Mouse (Mus musculus) CH12.LX (cell line): Measurements from ENCODE around the gene S100z. TPM values are rescaled to one million over a fixed set of nuclear protein-coding genes. Genes with fewer than 3 reads are reported as not detected.

Experiments
- DNase-seq: peaks from one replicate; pipeline ENCODE4 v3.0.0-alpha.2; 2013; ENCODE audit errors: extremely low read depth
- H3K27ac ChIP-seq: 2 replicates; pipeline ENCODE4 v1.5.1; 2012; ENCODE audit warnings: low read depth, mild to moderate bottlenecking, control low read depth, moderate library complexity; ENCODE audit not compliant: insufficient read depth
- H3K27me3 ChIP-seq: replicated peaks from 2 replicates; pipeline ENCODE3; 2012; ENCODE audit warnings: inconsistent platforms
- H3K36me3 ChIP-seq, 2 experiments: replicated peaks in 1 of 2; 2 replicates each; pipeline versions ENCODE3 to v1.6.1; 2012; ENCODE audit warnings: inconsistent platforms in 1 of 2, low read length in 1 of 2, mild to moderate bottlenecking in 1 of 2, mixed read lengths in 1 of 2, moderate library complexity in 1 of 2; ENCODE audit not compliant: control insufficient read depth in 1 of 2, insufficient read depth in 1 of 2
- H3K4me1 ChIP-seq, 2 experiments: 2 replicates each; pipeline ENCODE4 v1.6.1; 2012; ENCODE audit warnings: inconsistent platforms in 1 of 2, moderate library complexity in 1 of 2; ENCODE audit not compliant: insufficient read depth in 2 of 2, control insufficient read depth in 1 of 2
- H3K4me2 ChIP-seq: 2 replicates; pipeline ENCODE4 v1.6.1; 2012; ENCODE audit warnings: low read depth, mild to moderate bottlenecking, control low read depth; ENCODE audit not compliant: poor library complexity, insufficient read depth, severe bottlenecking
- H3K4me3 ChIP-seq, 3 experiments: fragments of 150-350 bp in 1 of 3; sonication (generic) in 1 of 3; replicated peaks in 1 of 3; 2 replicates each; pipeline versions ENCODE3 to v1.5.1; 2011 to 2012; ENCODE audit warnings: low read depth in 2 of 3, low read length in 2 of 3, mild to moderate bottlenecking in 2 of 3, moderate library complexity in 2 of 3, control low read depth in 1 of 3, improper control_type of control experiment in 1 of 3, inconsistent platforms in 1 of 3, mixed read lengths in 1 of 3; ENCODE audit not compliant: poor library complexity in 1 of 3
- H3K79me2 ChIP-seq: replicated peaks from 2 replicates; pipeline ENCODE4 v1.6.1; 2012; ENCODE audit warnings: mild to moderate bottlenecking, moderate library complexity; ENCODE audit not compliant: control insufficient read depth, poor library complexity, insufficient read depth, severe bottlenecking; ENCODE audit errors: extremely low read depth
- H3K9ac ChIP-seq: 2 replicates; pipeline ENCODE4 v1.6.1; 2012; ENCODE audit warnings: low read depth, mild to moderate bottlenecking, control low read depth, moderate library complexity; ENCODE audit not compliant: insufficient read depth
- H3K9me3 ChIP-seq: replicated peaks from 2 replicates; pipeline ENCODE3; 2012; ENCODE audit warnings: low read length, inconsistent platforms, mixed read lengths
- BHLHE40 ChIP-seq: IDR thresholded peaks from 2 replicates; pipeline ENCODE4 v1.6.1; 2011; ENCODE audit warnings: mild to moderate bottlenecking, low read depth, low read length, improper control_type of control experiment
- CHD2 ChIP-seq: IDR thresholded peaks from 2 replicates; pipeline ENCODE4 v1.6.1; 2011; ENCODE audit warnings: low read length, improper control_type of control experiment
- ELF1 ChIP-seq: IDR thresholded peaks from 2 replicates; pipeline ENCODE4 v1.6.1; 2014; ENCODE audit warnings: low read depth, mild to moderate bottlenecking, inconsistent platforms, low read length, improper control_type of control experiment
- EP300 ChIP-seq: IDR thresholded peaks from 2 replicates; pipeline ENCODE4 v1.6.1; 2011; ENCODE audit warnings: low read length, improper control_type of control experiment
- ETS1 ChIP-seq: conservative IDR thresholded peaks from 2 replicates; pipeline ENCODE4 v1.6.1; 2012; ENCODE audit warnings: low read depth, mild to moderate bottlenecking, inconsistent platforms, low read length, improper control_type of control experiment, moderate library complexity
- GABPA ChIP-seq: IDR thresholded peaks from 2 replicates; pipeline ENCODE4 v1.6.1; 2012; ENCODE audit warnings: low read depth, low read length, improper control_type of control experiment, inconsistent platforms; ENCODE audit not compliant: insufficient replicate concordance
- IRF4 ChIP-seq: IDR thresholded peaks from 2 replicates; pipeline ENCODE4 v1.6.1; 2014; ENCODE audit warnings: low read depth, mild to moderate bottlenecking, inconsistent platforms, low read length, improper control_type of control experiment
- JUN ChIP-seq: IDR thresholded peaks from 2 replicates; pipeline ENCODE4 v1.6.1; 2011; ENCODE audit warnings: low read depth, mild to moderate bottlenecking, low read length, improper control_type of control experiment, moderate library complexity; ENCODE audit not compliant: insufficient read depth
- KAT2A ChIP-seq: IDR thresholded peaks from 2 replicates; pipeline ENCODE4 v1.6.1; 2012; ENCODE audit warnings: low read length, improper control_type of control experiment, inconsistent platforms; ENCODE audit not compliant: insufficient replicate concordance
- MAFK ChIP-seq: IDR thresholded peaks from 2 replicates; pipeline ENCODE4 v1.6.1; 2011; ENCODE audit warnings: low read length, improper control_type of control experiment; ENCODE audit not compliant: insufficient replicate concordance
- MAZ ChIP-seq: IDR thresholded peaks from 2 replicates; pipeline ENCODE4 v1.6.1; 2012; ENCODE audit warnings: low read depth, mild to moderate bottlenecking, inconsistent platforms, low read length, improper control_type of control experiment, moderate library complexity
- MEF2A ChIP-seq: IDR thresholded peaks from 2 replicates; pipeline ENCODE4 v1.6.1; 2014; ENCODE audit warnings: low read depth, mild to moderate bottlenecking, inconsistent platforms, low read length, improper control_type of control experiment, borderline replicate concordance
- MXI1 ChIP-seq: IDR thresholded peaks from 2 replicates; pipeline ENCODE4 v1.6.1; 2011; ENCODE audit warnings: mild to moderate bottlenecking, low read depth, low read length, improper control_type of control experiment
- NELFE ChIP-seq: IDR thresholded peaks from 2 replicates; pipeline ENCODE4 v1.6.1; 2011; ENCODE audit warnings: low read depth, low read length, improper control_type of control experiment
- NRF1 ChIP-seq: IDR thresholded peaks from 2 replicates; pipeline ENCODE4 v1.6.1; 2014; ENCODE audit warnings: low read depth, mild to moderate bottlenecking, inconsistent platforms, low read length, improper control_type of control experiment, moderate library complexity
- PAX5 ChIP-seq: IDR thresholded peaks from 2 replicates; pipeline ENCODE4 v1.6.1; 2012; ENCODE audit warnings: low read length, inconsistent platforms, mixed read lengths
- POLR2A ChIP-seq: IDR thresholded peaks from 2 replicates; pipeline ENCODE4 v1.6.1; 2011; ENCODE audit warnings: low read depth, mild to moderate bottlenecking, improper control_type of control experiment, low read length
- POLR2AphosphoS2 ChIP-seq: IDR thresholded peaks from 2 replicates; pipeline ENCODE4 v1.6.1; 2011; ENCODE audit warnings: low read depth, low read length, improper control_type of control experiment
- SIN3A ChIP-seq: IDR thresholded peaks from 2 replicates; pipeline ENCODE4 v1.6.1; 2012; ENCODE audit warnings: low read length, improper control_type of control experiment, inconsistent platforms
- SMC3 ChIP-seq: IDR thresholded peaks from 2 replicates; pipeline ENCODE4 v1.6.1; 2011; ENCODE audit warnings: low read depth, low read length, improper control_type of control experiment
- TBP ChIP-seq: conservative IDR thresholded peaks from 2 replicates; pipeline ENCODE4 v1.6.1; 2011; ENCODE audit warnings: low read depth, low read length, improper control_type of control experiment
- TCF12 ChIP-seq: IDR thresholded peaks from 2 replicates; pipeline ENCODE4 v1.6.1; 2014; ENCODE audit warnings: low read depth, mild to moderate bottlenecking, inconsistent platforms, low read length, improper control_type of control experiment
- UBTF ChIP-seq: IDR thresholded peaks from 2 replicates; pipeline ENCODE4 v1.6.1; 2012; ENCODE audit warnings: low read depth, mild to moderate bottlenecking, inconsistent platforms, low read length, improper control_type of control experiment, moderate library complexity
- USF2 ChIP-seq: conservative IDR thresholded peaks from 2 replicates; pipeline ENCODE4 v1.6.1; 2011; ENCODE audit warnings: low read depth, low read length, improper control_type of control experiment
- ZC3H11A ChIP-seq: IDR thresholded peaks from 2 replicates; pipeline ENCODE4 v1.6.1; 2012; ENCODE audit warnings: low read depth, mild to moderate bottlenecking, inconsistent platforms, low read length, improper control_type of control experiment
- ZMIZ1 ChIP-seq: IDR thresholded peaks from 2 replicates; pipeline ENCODE4 v1.6.1; 2012; ENCODE audit warnings: low read depth, mild to moderate bottlenecking, inconsistent platforms, low read length, improper control_type of control experiment
- ZNF384 ChIP-seq: IDR thresholded peaks from 2 replicates; pipeline ENCODE4 v1.6.1; 2012; ENCODE audit warnings: low read depth, low read length, improper control_type of control experiment, inconsistent platforms
- dilution Hi-C: fragments of 300-500 bp; cut with MboI; formaldehyde crosslinking; loops from 2 replicates; pipeline ENCODE4 v1.14.3; 2020; ENCODE audit warnings: low sequenced_read_pairs; ENCODE audit not compliant: extremely low pct_unique_long_range_greater_than_20kb, extremely low pct_ligation_motif_present
- in situ Hi-C: fragments of 300-500 bp; cut with MboI; formaldehyde crosslinking; loops from 3 replicates; pipeline ENCODE4 v1.14.3; 2019; ENCODE audit warnings: low sequenced_read_pairs, low pct_ligation_motif_present, low pct_unique_long_range_greater_than_20kb, mixed read lengths
- polyA plus RNA-seq: library from polyadenylated mRNA; unstranded; fragments of >175 nt; gene quantifications from 2 replicates; pipeline ENCODE4 v1.2.1, GENCODE M21; 2012; ENCODE audit warnings: low read depth; ENCODE audit not compliant: insufficient read length
- total RNA-seq, 2 experiments: library from RNA; depleted of rRNA; stranded (reverse); fragments of 300-350 nt in 1 of 2; fragments of >200 nt in 1 of 2; gene quantifications; 2 replicates each; pipeline ENCODE4 v1.2.3; 2012 to 2014

Gene S100z
- total and polyA plus RNA-seq, 3 experiments, result not detected

GRCm38 (mm10) chr13:95514756-95515155 lies 36.2 kb upstream of the S100z start:
- Histone ChIP-seq H3K79me2 (no peaks in the 10 kb centered on the region), H3K4me2 (no peak overlapping the region), H3K27ac (no peak overlapping the region), H3K9me3 (no peaks in the 10 kb centered on the region), H3K4me3 (no peak overlapping the region), H3K36me3 (no peaks in the 10 kb centered on the region), H3K4me1 (peaks cover 11 to 15% of the 10 kb centered on the region in 2 experiments), H3K9ac (no peak overlapping the region), H3K27me3 (peaks cover 2% of the 10 kb centered on the region)
- dilution Hi-C loops, result no loop called here
- in situ Hi-C loops, result no loop called here
- DNase-seq, result no peak
- TF ChIP-seq POLR2AphosphoS2 (no peak), SMC3 (no peak), MXI1 (no peak), ZNF384 (no peak), TBP (no peak), MAFK (no peak), ETS1 (no peak), NELFE (no peak), SIN3A (no peak), JUN (no peak)

DNA sequence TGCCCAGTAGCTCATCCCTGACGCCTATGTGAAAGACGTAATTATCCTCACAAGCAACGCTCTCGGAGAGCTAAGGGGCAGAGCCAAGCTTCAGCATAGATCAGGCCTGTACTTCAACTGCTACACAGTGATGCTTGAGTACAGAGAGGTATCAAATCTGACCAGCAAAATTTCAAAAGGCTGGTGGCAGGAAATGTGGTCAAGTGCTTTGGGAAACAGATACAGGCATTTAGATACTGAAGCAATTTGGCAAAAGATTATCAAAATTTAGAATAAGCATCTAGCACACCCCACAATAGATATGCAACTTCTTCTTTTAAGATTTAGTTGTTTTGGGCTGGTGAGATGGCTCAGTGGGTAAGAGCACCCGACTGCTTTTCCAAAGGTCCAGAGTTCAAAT lies 31.5 kb upstream of the S100z start:
- H3K9ac ChIP-seq, result no peak overlapping the region
- H3K27me3 ChIP-seq, result peaks cover 2% of the 10 kb centered on the region
- TF ChIP-seq PAX5 (no peak), POLR2A (no peak), MXI1 (no peak), GABPA (no peak), SMC3 (no peak)
- no peak overlapping the region for H3K27ac ChIP-seq
- no peak for DNase-seq
- H3K9me3 ChIP-seq, result no peaks in the 10 kb centered on the region
- peaks cover 4 to 7% of the 10 kb centered on the region in 2 experiments; a peak in 3 of 4 replicates for H3K4me1 ChIP-seq
- no peaks in the 10 kb centered on the region for H3K79me2 ChIP-seq
- in situ Hi-C loops, result no loop called here
- no peak overlapping the region for H3K4me3 ChIP-seq
- H3K4me2 ChIP-seq, result no peak overlapping the region
- no peaks in the 10 kb centered on the region for H3K36me3 ChIP-seq
- dilution Hi-C loops, result no loop called here

- peaks cover 5% of the 10 kb centered on the region for H3K27me3 ChIP-seq
- H3K79me2 ChIP-seq, result no peaks in the 10 kb centered on the region
- H3K36me3 ChIP-seq, result no peaks in the 10 kb centered on the region
- H3K27ac ChIP-seq, result no peak overlapping the region
- no peaks in the 10 kb centered on the region for H3K9me3 ChIP-seq
- no peak overlapping the region for H3K4me2 ChIP-seq
- no peak overlapping the region for H3K4me3 ChIP-seq
- dilution Hi-C loops, result no loop called here
- TF ChIP-seq UBTF, result no peak
- no peak for TF ChIP-seq KAT2A
- TF ChIP-seq ETS1, result no peak
- no peak for TF ChIP-seq ZMIZ1
- no peak for TF ChIP-seq IRF4
- no peak for TF ChIP-seq NRF1
- TF ChIP-seq CHD2, result no peak
- no peak for TF ChIP-seq POLR2AphosphoS2
- no peak for TF ChIP-seq ZC3H11A
- TF ChIP-seq NELFE, result no peak
- no peak for TF ChIP-seq ELF1
- TF ChIP-seq BHLHE40, result no peak
- TF ChIP-seq MEF2A, result no peak
- no peak for TF ChIP-seq MAFK
- TF ChIP-seq MXI1, result no peak
- no peak for TF ChIP-seq MAZ
- TF ChIP-seq TCF12, result no peak
- no peak for TF ChIP-seq USF2
- TF ChIP-seq EP300, result no peak
- TF ChIP-seq, all 38 proteins: peak for 0
- no peak for DNase-seq
- in situ Hi-C loops, result no loop called here
- Histone ChIP-seq H3K4me1 (peaks cover 0 to 4% of the 10 kb centered on the region in 2 experiments; a peak in 1 of 4 replicates), H3K9ac (no peak overlapping the region)
Measured at GRCm38 (mm10) chr13:95503279-95503917, 24.9 kb upstream of the S100z start.
